Mouse (Mus musculus) spleen, adult 2 months (tissue): ENCODE data around the gene Bag3. TPM values are rescaled to one million over a fixed set of nuclear protein-coding genes. Genes with fewer than 3 reads are reported as not detected.

ENCODE experiments used
- DNase-seq, 2 experiments: peaks; one replicate each; pipeline versions ENCODE4 v3.0.0 to v3.0.0-alpha.2; 2012 to 2021; ENCODE audit warnings: low spot score in 2 of 2, low read depth in 1 of 2
- H3K27ac ChIP-seq: fragments of 200-500 bp; 2 replicates; pipeline ENCODE4 v1.5.1; 2012; ENCODE audit warnings: low read length, inconsistent platforms; ENCODE audit not compliant: insufficient read depth
- H3K27me3 ChIP-seq: fragments of 200-500 bp; 2 replicates; pipeline ENCODE4 v1.6.1; 2012; ENCODE audit warnings: mild to moderate bottlenecking, moderate library complexity, low read length, inconsistent platforms; ENCODE audit not compliant: control insufficient read depth, insufficient read depth
- H3K36me3 ChIP-seq: fragments of 200-500 bp; 2 replicates; pipeline ENCODE4 v1.6.1; 2012; ENCODE audit warnings: mild to moderate bottlenecking, low read length, inconsistent platforms; ENCODE audit not compliant: control insufficient read depth, insufficient read depth
- H3K4me1 ChIP-seq: fragments of 200-500 bp; 2 replicates; pipeline ENCODE4 v1.6.1; 2011; ENCODE audit warnings: inconsistent platforms; ENCODE audit not compliant: control insufficient read depth, insufficient read depth, insufficient read length
- H3K4me3 ChIP-seq: fragments of 200-500 bp; 2 replicates; pipeline ENCODE4 v1.5.1; 2011; ENCODE audit warnings: mild to moderate bottlenecking, inconsistent platforms; ENCODE audit not compliant: insufficient read depth, insufficient read length; ENCODE audit errors: extremely low read depth
- CTCF ChIP-seq: fragments of 200-500 bp; IDR thresholded peaks from 2 replicates; pipeline ENCODE4 v1.5.1; 2011; ENCODE audit warnings: mild to moderate bottlenecking, inconsistent platforms; ENCODE audit not compliant: insufficient read depth, insufficient read length, insufficient replicate concordance; ENCODE audit errors: extremely low read depth
- POLR2A ChIP-seq: fragments of 200-500 bp; IDR thresholded peaks from 2 replicates; pipeline ENCODE4 v1.6.1; 2011; ENCODE audit warnings: low read depth, low read length, inconsistent platforms
- WGBS: fragments of 180-500 bp; shearing (Covaris S2); methylation state at CpG from one replicate; pipeline ENCODE4 v1.1.7; 2018; 5-methylcytosine and 5-hydroxymethylcytosine counted together
- polyA plus RNA-seq: library from polyadenylated mRNA; depleted of rRNA; stranded (reverse); fragments of >200 nt; gene quantifications from 2 replicates; pipeline ENCODE4 v1.2.3, GENCODE M21; 2012

Gene Bag3
- polyA plus RNA-seq, 1 experiment, result 8.8 TPM

- H3K36me3 ChIP-seq, result peaks cover 2% of the 10 kb centered on the region; the same call in 1 of the 2 replicates
- no peaks in the 10 kb centered on the region for H3K27me3 ChIP-seq
- no peak overlapping the region for H3K27ac ChIP-seq
- 19% methylated on average over 1 of the region's 1 CpGs for WGBS
- DNase-seq, result no peak
- no peaks in the 10 kb centered on the region for H3K4me1 ChIP-seq
- no peak for TF ChIP-seq CTCF
- TF ChIP-seq POLR2A, result no peak
- H3K4me3 ChIP-seq, result no peak overlapping the region
Observed at GRCm38 (mm10) chr7:128550328-128551086, 27.1 kb downstream of the Bag3 start.

GRCm38 (mm10) chr7:128551087-128551457 lies 27.7 kb downstream of the Bag3 start:
- H3K4me3 ChIP-seq, result no peak overlapping the region
- H3K27me3 ChIP-seq, result no peaks in the 10 kb centered on the region
- H3K4me1 ChIP-seq, result no peaks in the 10 kb centered on the region
- H3K27ac ChIP-seq, result no peak overlapping the region
- TF ChIP-seq CTCF, result no peak
- TF ChIP-seq POLR2A, result no peak
- 57% methylated on average over 3 of the region's 3 CpGs for WGBS
- DNase-seq, result no peak
- H3K36me3 ChIP-seq, result no peaks in the 10 kb centered on the region

GRCm38 (mm10) chr7:128553105-128553705 lies 29.8 kb downstream of the Bag3 start:
- H3K27ac ChIP-seq, result no peak overlapping the region
- WGBS, result 36% methylated on average over 3 of the region's 3 CpGs

GRCm38 (mm10) chr7:128554502-128554901 lies 31.1 kb downstream of the Bag3 start:
- TF ChIP-seq CTCF (no peak), POLR2A (no peak)
- Histone ChIP-seq H3K4me1 (no peaks in the 10 kb centered on the region), H3K27ac (no peak overlapping the region), H3K36me3 (no peaks in the 10 kb centered on the region), H3K4me3 (no peak overlapping the region), H3K27me3 (no peaks in the 10 kb centered on the region)
- WGBS, result 73% methylated on average over 6 of the region's 6 CpGs
- no peak for DNase-seq

More at GRCm38 (mm10) chr7:128553105-128553705, 29.8 kb downstream of the Bag3 start:
- Histone ChIP-seq H3K36me3 (no peaks in the 10 kb centered on the region), H3K27me3 (no peaks in the 10 kb centered on the region), H3K4me1 (no peaks in the 10 kb centered on the region), H3K4me3 (no peak overlapping the region)
- TF ChIP-seq CTCF (no peak), POLR2A (no peak)
- DNase-seq, result no peak

GRCm38 (mm10) chr7:128555141-128555750 lies 31.8 kb downstream of the Bag3 start:
- no peaks in the 10 kb centered on the region for H3K36me3 ChIP-seq
- no peak overlapping the region for H3K4me3 ChIP-seq
- H3K27ac ChIP-seq, result no peak overlapping the region
- H3K4me1 ChIP-seq, result no peaks in the 10 kb centered on the region
- no peaks in the 10 kb centered on the region for H3K27me3 ChIP-seq
- DNase-seq, result no peak
- TF ChIP-seq POLR2A (no peak), CTCF (no peak)
- 85% methylated on average over 5 of the region's 5 CpGs for WGBS

- Histone ChIP-seq H3K27ac (no peak overlapping the region), H3K4me3 (no peak overlapping the region), H3K27me3 (no peaks in the 10 kb centered on the region), H3K4me1 (no peaks in the 10 kb centered on the region), H3K36me3 (no peaks in the 10 kb centered on the region)
- no peak for DNase-seq
- 88% methylated on average over 1 of the region's 1 CpGs for WGBS
- no peak for TF ChIP-seq CTCF
Observed at GRCm38 (mm10) chr7:128556923-128557430, 33.6 kb downstream of the Bag3 start.

- Histone ChIP-seq H3K4me3 (no peak overlapping the region), H3K27me3 (no peaks in the 10 kb centered on the region), H3K36me3 (no peaks in the 10 kb centered on the region), H3K4me1 (no peaks in the 10 kb centered on the region), H3K27ac (no peak overlapping the region)
- TF ChIP-seq POLR2A (no peak), CTCF (peak; percentile 61; the same call in 1 of the 2 replicates)
- DNase-seq, result peak; percentile 14 to 50
- 42% methylated on average over 4 of the region's 4 CpGs for WGBS
Observed at GRCm38 (mm10) chr7:128563373-128563772, 40.0 kb downstream of the Bag3 start.
